Mouse (Mus musculus) regulatory T cell (primary cell): ENCODE data around the gene Zmiz2.
"Not testable (repeated sequence)": the region's sequence is repeated elsewhere in the genome, so short reads cannot be mapped to it uniquely, and the experiment has no call there.

ENCODE experiments used
- in situ Hi-C: fragments of 300-600 bp; cut with MboI, MseI; formaldehyde crosslinking; loops from one replicate; pipeline ENCODE4 v1.15.1; 2025; ENCODE audit warnings: high pct_unique_total_duplicates

Gene Zmiz2

GRCm38 (mm10) chr11:6398141-6398540 is 9.3 kb downstream of the Zmiz2 start:
- in situ Hi-C loops: no loop called here

DNA sequence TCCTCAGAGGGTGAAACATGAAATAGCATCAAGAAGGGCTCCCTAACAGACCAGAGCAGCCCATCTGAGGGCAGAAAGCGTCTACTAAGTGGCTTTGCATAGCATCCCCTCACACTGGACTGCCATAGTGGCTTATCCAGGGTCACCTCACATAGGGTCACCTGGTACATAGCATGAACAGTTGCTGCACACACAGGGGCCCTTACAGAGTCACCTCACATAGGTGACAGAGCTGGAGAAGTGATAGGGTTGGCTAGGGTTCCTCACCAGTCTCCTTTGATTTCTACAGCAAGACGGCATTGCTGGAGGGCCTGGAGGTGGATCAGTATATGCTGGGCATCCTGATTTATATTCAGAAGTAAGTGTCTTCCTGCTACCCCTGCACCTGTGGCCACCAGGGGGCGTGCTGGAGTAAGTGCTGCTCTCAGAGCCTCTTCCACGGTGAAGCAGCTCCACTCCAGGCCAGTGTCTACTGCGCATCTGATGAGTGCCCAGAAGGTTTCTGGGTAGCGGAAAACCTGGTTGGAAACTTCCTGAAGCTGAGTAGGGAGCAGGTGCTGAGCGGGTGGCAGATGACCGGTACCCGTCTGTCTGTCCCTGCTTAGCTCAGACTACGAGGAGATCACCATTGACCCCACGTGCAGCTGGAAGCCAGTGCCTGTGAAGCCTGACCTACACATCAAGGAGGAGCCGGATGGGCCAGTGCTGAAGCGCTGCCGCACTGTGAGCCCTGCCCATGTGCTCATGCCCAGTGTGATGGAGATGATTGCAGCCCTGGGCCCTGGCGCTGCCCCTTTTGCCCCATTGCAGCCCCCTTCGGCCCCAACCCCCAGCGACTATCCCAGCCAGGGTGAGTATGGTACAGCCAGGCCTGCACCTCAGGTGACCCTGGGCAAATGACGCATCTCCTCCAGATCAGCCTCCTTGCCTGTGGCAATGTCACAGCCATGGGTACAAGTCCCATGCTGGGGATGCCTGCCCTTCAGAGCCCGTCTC is 13.9 kb downstream of the Zmiz2 start:
- in situ Hi-C loops: no loop called here

DNA sequence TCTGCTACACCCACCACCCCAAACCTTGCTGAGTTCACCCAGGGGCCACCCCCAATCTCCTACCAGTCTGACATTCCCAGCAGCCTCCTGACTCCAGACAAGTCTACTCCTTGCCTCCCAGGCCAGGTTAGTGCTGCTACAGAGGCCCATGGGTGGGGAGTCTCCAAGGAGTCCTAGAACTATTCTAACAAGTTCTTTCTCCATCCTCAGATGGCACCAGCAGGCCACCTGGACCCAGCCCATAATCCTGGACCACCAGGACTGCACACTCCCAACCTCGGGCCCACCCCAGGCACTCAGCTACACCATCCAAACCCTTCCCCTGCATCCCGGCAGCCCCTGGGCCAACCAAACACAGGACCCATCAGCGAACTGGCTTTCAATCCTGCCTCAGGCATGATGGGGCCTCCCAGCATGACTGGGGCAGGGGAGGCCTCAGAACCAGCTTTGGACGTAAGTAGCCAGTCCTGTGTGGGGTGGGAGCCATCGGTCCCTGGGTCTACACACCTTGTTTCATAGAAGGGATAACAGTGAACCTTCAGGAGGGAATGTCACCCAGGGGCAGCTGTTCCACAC is 15.0 kb downstream of the Zmiz2 start:
- in situ Hi-C loops: no loop called here

GRCm38 (mm10) chr11:6404699-6405566 is 16.1 kb downstream of the Zmiz2 start:
- in situ Hi-C loops: no loop called here

GRCm38 (mm10) chr11:6405591-6406081 is 16.8 kb downstream of the Zmiz2 start:
- in situ Hi-C loops: no loop called here

DNA sequence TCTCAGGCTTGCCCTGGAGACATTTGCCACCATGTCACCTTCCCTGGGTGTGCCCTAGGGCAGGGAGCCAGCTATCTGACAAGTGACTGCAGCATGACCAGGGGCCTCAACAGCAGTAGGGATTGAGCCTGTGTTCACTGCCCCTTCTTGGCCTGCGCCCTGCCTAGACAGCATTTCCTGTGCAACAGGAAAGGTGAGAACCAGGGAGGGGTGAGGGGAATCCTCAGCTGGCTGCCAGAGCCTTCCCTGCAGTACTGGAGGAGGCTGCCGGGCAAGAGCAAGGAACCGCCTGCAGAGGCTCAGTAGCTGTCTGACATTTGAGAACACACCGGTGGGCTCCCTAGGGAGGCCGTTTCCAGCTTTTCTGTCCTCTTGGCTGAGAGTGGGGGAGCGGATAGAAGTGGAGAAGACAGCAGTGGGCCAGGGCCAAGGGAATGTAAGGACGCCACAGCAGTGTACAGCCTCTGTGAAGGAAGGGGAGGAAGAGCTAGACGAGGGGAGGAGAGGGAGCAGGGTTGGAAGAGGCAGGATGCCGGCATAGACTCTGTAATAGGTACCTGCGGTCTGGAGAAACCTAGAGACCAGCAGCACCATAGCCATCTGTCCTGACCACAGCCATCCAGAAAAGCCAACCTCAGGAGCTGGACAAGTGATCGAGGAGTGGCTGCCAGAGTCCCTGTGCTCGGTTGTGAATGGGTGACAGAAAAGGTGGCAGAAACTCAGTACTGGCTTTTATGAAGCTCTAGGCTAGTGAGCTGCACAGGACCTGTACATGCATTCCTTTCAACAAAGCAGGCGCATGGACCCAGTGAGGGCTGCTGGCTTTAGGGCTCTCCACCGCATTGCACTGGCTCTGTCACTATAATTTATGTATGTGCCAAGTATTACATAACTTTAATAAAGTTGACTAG is 17.6 kb downstream of the Zmiz2 start:
- in situ Hi-C loops: no loop called here

- in situ Hi-C loops: no loop called here
These were observed 18.3 kb downstream of the Zmiz2 start for GRCm38 (mm10) chr11:6407162-6407621.

- in situ Hi-C loops: no loop called here
These were observed 21.3 kb downstream of the Zmiz2 start for GRCm38 (mm10) chr11:6410050-6410602.

DNA sequence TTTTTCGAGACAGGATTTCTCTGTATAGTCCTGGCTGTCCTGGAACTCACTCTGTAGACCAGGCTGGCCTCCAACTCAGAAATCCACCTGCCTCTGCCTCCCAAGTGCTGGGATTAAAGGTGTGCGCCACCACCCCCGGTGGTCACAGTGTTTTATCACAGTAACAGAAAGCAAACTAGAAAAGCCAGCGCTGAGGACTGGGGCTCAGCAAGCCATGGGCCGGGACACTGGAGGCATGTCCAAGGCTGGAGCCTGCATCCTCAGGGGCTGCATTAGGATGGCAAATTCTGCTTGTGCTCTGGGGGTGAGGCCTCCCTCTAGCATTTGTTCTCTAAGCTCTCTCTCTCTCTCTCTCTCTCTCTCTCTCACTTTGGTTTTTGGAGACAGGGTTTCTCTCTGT is 21.9 kb downstream of the Zmiz2 start:
- in situ Hi-C loops: not testable (repeated sequence)

- in situ Hi-C loops: no loop called here
These were observed 22.8 kb downstream of the Zmiz2 start for GRCm38 (mm10) chr11:6411684-6412083.

DNA sequence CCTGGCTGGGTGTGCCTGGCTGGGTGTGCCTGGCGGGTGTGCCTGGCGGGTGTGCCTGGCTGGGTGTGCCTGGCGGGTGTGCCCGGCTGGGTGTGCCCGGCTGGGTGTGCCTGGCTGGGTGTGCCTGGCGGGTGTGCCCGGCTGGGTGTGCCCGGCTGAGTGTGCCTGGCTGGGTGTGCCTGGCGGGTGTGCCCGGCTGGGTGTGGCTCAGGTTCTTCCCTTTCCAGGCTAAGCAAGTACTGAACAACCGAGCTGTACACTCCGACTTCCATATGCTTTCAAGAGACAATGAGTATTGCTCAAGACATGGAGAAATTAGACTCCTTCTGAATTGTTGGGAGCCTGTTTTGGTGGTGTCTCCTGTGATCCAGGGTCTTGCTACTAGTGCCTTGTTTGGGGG is 24.4 kb downstream of the Zmiz2 start:
- in situ Hi-C loops: no loop called here

GRCm38 (mm10) chr11:6414751-6415550 is 26.1 kb downstream of the Zmiz2 start, which contains the start of gene Ppia:
Ppia (plus strand) TSS chr11:6415443.
- in situ Hi-C loops: no loop called here

DNA sequence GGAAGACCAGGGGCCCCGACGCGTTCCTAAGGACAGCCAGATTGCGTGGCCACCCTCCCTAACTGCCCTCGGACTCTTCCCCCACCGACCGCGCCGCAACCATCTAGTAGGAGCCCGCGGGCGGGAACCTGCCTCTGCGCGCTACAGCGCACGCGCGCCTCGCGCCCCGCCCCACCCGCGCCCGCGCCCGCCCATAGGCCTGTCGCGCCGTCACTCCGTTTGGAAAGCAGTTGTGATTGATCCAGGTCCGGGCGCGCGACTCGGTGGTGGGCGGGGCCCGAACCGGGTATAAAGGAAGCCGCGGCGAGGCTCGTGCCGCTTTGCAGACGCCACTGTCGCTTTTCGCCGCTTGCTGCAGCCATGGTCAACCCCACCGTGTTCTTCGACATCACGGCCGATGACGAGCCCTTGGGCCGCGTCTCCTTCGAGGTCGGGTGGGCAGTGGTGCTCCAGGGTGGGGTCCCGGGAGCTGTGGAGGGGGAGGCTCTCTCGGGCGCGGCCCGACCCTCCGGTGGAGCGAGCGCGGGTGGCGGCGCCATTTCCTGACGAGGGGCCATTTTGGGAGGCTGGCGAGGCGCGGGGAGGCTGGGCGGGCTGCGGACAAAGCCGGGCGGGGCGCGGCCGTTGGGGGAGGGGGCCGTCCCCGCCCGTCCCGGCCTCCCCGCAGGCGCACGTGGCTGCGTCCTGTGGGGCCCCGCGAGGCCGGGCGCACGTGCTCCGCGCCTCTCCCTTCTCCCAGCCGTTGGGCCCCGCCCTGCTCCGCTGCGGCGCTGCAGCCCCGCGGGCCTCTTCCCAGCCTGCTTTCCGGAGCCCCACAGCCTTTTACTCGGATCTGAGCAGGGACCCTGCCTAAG is 26.9 kb downstream of the Zmiz2 start:
- in situ Hi-C loops: no loop called here

DNA sequence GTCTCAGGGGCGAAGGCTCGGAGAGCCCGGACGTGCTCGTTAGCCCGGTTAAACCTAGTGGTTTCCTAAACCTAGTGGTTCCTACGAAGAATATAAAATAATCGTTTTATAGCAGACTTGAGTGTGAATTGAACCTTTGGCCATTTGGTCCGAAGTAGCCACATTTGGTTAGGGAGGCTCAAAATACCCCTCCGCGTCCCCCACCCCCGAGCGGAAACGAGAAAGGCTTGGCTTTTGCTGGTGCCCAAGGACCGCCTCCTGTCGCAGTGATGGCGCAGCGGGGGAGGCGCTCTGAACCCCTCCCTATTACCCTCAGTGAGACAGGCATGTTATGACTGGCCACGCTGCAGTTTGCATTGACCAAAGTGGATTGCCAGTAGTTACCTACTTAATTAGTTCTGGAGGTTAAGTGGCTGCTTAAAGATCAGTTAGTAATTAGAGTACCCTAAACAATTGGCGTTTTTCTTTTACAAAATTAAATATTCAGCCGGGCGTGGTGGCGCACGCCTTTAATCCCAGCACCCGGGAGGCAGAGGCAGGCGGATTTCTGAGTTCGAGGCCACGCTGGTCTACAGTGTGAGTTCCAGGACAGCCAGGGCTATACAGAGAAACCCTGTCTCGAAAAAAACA is 27.6 kb downstream of the Zmiz2 start:
- in situ Hi-C loops: no loop called here

DNA sequence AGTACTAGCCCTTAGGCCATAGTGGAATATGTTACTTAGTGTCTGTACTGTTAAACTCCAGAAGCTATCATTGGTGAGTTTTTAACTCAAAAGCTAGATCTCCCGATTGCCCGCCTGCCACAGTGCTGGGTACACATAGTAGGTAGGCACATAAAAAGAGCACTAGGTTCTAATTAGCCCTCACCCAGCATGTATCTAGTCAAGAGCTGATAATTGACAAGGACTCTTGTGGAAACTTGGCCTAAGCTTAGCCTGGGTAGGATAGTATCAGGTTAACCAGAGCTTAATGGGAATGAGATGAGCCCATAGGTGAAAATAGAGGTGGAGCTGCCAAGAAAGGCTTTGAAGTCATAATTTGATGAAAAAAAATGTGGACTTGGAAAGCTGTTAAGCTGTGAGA is 28.2 kb downstream of the Zmiz2 start:
- in situ Hi-C loops: no loop called here

GRCm38 (mm10) chr11:6417490-6417889 is 28.6 kb downstream of the Zmiz2 start:
- in situ Hi-C loops: no loop called here

DNA sequence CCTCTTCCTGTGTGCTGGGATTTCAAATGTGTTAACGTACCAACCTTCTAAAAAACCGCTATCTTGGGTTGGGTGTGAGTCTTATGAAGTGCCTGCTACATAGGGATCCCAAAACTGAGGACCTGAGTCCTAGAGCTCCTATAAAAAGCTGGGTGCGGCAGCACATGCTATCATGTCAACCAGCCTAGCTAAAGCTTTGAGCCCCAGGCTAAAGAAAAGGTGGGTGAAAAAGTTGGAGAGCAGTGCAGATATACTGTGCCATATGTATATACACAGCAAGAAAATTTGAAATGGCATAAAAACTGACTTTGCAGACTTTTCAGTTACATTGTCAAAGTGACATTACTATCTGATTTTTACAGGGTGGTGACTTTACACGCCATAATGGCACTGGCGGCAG is 29.9 kb downstream of the Zmiz2 start:
- in situ Hi-C loops: no loop called here

DNA sequence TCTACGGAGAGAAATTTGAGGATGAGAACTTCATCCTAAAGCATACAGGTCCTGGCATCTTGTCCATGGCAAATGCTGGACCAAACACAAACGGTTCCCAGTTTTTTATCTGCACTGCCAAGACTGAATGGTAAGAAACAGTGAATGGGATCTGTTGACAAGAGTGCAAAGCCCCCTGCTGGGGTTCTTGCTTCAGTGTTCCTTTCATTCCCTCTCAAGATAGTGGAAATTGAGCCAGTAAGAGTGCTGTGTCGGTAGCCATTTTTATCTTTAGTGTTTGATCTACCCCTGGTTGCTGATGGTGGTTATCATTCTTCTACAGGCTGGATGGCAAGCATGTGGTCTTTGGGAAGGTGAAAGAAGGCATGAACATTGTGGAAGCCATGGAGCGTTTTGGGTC is 30.3 kb downstream of the Zmiz2 start:
- in situ Hi-C loops: not testable (repeated sequence)
